Mouse (Mus musculus): ENCODE measurements at regions not wholly inside any gene's neighbourhood (a gene's known extent, or its start where the extent isn't known, plus 50 kb on each side); places are given as distances from the start of the nearest gene placed in this dataset.
"Not testable (repeated sequence)": the region's sequence is repeated elsewhere in the genome, so short reads cannot be mapped to it uniquely, and the experiment has no call there.

DNA sequence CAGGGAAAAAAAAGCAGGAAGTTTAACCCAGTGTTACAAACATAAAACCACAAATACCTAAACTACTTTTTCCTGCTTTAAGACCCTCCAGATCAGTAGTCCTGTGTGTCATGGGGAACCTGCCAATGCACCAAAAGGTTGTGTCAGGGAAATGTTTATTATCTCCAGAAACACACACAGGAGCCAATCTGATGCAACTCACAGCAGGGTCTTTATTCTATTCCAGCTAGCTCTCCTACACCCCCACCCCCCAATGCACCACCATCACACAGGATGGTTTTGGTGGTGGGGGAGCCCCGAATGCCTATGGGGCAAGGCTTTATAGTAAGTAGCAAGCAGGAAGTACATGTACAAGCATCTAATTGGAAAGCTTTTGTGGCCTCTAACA lies 85.7 kb upstream of the Smlr1 start:
- TF ChIP-seq IRF4 (IDR thresholded peaks at IDR 0.05; ENCODE audit: low read depth, low read length); HCFC1 (IDR thresholded peaks at IDR 0.05; ENCODE audit: low read depth, low read length); CHD2 (IDR thresholded peaks at IDR 0.05; ENCODE audit: low read length); POLR2A (IDR thresholded peaks at IDR 0.05; ENCODE audit: low read depth, low read length); CTCF (conservative IDR thresholded peaks at IDR 0.05 in 1 of 2, IDR thresholded peaks at IDR 0.05 in 1 of 2; ENCODE audit: low read depth in 2 of 2, low read length in 2 of 2); MEF2A (IDR thresholded peaks at IDR 0.05; ENCODE audit: borderline replicate concordance, low read depth, low read length); BHLHE40 (IDR thresholded peaks at IDR 0.05; ENCODE audit: low read depth, low read length); NELFE (IDR thresholded peaks at IDR 0.05; ENCODE audit: low read depth, low read length); EP300 (IDR thresholded peaks at IDR 0.05; ENCODE audit: low read length): not testable (repeated sequence)
